Mouse (Mus musculus) brain, embryonic 14.5 days (tissue): ENCODE measurements around the gene Tmem175. TPM values are rescaled to one million over a fixed set of nuclear protein-coding genes. Genes with fewer than 3 reads are reported as not detected.

ENCODE experiments used
- DNase-seq: peaks from one replicate; pipeline ENCODE4 v3.0.0-alpha.2; 2011; ENCODE audit warnings: low read depth
- CTCF ChIP-seq: fragments of 200-500 bp; IDR thresholded peaks from 2 replicates; pipeline ENCODE4 v1.5.1; 2012; ENCODE audit warnings: inconsistent platforms, mild to moderate bottlenecking, moderate library complexity, borderline replicate concordance; ENCODE audit not compliant: insufficient read depth, insufficient read length; ENCODE audit errors: extremely low read depth
- POLR2A ChIP-seq: fragments of 200-500 bp; IDR thresholded peaks from 2 replicates; pipeline ENCODE4 v1.6.1; 2012; ENCODE audit warnings: mild to moderate bottlenecking, inconsistent platforms, borderline replicate concordance; ENCODE audit not compliant: poor library complexity, insufficient read depth, insufficient read length, severe bottlenecking; ENCODE audit errors: extremely low read depth
- polyA plus RNA-seq: library from polyadenylated mRNA; depleted of rRNA; stranded (reverse); fragments of >200 nt; gene quantifications from 2 replicates; pipeline ENCODE4 v1.2.3, GENCODE M21; 2012; rRNA removed

The Tmem175 gene
- polyA plus RNA-seq, 1 experiment: 32.6 TPM

DNA sequence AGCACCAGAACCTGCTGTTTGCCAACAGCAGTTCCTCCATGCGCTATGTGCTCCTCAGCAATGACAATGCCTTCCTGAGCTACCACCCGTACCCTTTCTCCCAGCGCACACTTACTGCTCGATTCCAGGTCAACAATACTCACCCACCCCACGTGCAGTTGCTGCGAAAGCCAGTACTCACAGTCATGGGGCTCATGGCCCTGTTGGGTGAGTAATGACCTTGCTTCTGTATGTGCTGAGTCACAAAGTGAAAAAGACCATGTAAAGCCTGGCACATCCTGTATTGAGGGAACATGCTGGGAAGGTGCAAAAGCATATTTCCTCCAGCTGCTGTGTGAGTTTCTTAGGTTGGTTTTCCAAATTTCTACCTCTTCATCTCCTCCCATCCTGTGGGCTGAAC, 51.3 kb downstream of the Tmem175 start:
- no peak for DNase-seq
- TF ChIP-seq POLR2A: no peak
- TF ChIP-seq CTCF: no peak

- no peak for TF ChIP-seq POLR2A
- peak; percentile 76 for DNase-seq
Observed at GRCm38 (mm10) chr5:108689091-108689490, 59.5 kb downstream of the Tmem175 start.

- DNase-seq: no peak
- 0 out of 2 replicates have a peak, but pooled peaks have one; percentile 1 for TF ChIP-seq CTCF
- TF ChIP-seq POLR2A: no peak
Observed at GRCm38 (mm10) chr5:108691152-108691551, 61.6 kb downstream of the Tmem175 start.

DNA sequence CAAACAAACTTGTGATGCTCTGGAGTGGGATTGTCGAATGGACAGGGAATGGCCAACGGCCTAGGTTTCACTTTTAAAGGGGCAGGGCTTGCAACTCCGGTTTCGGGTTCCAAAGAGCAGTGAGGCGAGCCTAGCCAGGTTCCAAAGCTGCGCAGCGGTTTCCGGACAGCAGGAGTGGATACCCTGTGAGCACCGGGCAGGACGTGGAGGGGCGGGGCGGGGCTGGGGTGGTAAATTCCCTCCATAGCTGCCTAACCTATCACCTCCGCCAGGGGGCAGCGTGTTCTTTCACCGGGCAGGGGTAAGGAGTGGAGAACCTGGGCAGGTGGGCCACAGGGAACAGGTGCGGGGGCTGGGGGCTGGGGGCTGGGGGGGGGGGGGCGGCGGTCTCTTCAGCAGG, 62.7 kb downstream of the Tmem175 start, which contains the start of gene Fgfrl1:
Fgfrl1 (plus strand) TSS at position 112 of the 400 bp plus-strand sequence.
- TF ChIP-seq POLR2A (no peak), CTCF (peak; percentile 30; the same call in 1 of the 2 replicates)
- DNase-seq: no peak

DNA sequence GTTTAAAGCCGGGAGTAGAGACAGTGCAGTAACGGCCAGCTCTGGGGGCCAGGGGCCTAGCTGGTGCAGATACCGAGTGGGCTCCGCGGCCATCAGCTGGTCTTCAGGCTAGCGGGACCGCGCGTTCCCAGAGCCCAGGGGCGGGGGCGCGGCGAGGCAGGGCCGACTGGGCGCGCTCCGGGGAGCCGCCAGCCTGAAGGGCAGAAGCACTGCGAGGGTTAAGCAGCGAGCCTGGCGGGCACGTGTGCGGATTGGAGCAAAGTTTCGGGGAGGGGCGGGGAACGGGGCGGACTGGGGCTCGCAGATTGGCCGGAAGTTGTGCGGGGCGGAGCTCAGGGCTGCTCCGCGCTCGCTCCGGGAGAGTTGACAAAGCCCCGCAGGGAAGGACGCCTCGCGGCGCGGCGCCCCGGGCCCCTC, 64.3 kb downstream of the Tmem175 start:
- DNase-seq: peak; percentile 96
- TF ChIP-seq POLR2A (no peak), CTCF (no peak)

- TF ChIP-seq POLR2A (0 out of 2 replicates have a peak, but pooled peaks have one; percentile 8), CTCF (no peak)
- DNase-seq: peak; percentile 56
Observed at GRCm38 (mm10) chr5:108694352-108695261, 65.0 kb downstream of the Tmem175 start.

- TF ChIP-seq POLR2A: no peak
- TF ChIP-seq CTCF: no peak
- DNase-seq: no peak
Observed at GRCm38 (mm10) chr5:108695861-108696260, 66.3 kb downstream of the Tmem175 start.

DNA sequence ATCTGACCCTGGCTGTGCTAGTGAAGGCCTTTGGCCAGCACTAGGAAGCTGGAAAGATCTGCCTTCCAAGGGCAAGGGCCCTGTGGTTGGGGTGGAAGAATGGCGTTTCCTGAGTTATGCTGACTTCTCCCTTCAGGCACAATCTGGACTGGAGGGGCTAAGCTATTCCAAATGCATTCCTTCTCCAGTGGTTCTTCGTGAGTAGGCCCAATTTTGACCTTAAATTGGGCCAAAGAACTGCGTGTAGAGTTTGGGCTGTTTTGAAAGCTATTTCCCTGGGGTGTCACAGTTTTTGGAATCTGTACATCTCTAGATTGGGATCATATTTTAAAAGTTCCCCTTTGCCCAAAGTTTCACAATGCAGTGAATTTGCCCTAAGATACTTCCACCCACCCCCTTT, 67.0 kb downstream of the Tmem175 start:
- TF ChIP-seq CTCF (no peak), POLR2A (no peak)

DNA sequence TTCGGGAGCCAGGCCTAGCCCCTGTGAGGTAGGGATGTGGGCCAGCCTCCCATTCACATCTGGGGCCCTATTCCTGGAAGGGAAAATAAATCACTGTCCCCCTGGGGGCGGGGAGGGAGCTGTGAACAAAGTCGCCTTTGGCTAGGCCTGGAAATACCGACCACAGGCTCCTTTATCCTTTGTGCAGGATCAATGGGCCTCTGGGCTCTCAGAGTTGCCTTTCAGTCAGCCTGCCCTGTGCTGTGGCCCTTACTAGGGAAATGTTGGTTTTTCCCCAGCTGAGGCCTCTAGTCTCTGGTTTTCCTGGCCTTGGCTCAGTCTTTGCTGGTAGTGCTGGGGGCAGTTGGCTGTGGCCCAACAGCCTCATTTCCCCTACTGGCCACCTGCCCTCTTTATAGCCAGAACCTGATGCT, 67.8 kb downstream of the Tmem175 start:
- TF ChIP-seq POLR2A (no peak), CTCF (no peak)
- peak; percentile 75 for DNase-seq

More for the DNA sequence above, 67.0 kb downstream of the Tmem175 start:
- no peak for DNase-seq

Other genes with a start within 250 kb of the Tmem175 start
- gene Pde6b, start 241.4 kb upstream of the Tmem175 start, polyA plus RNA-seq: not detected in 2 replicates
- gene Atp5k, start 195.3 kb upstream of the Tmem175 start, polyA plus RNA-seq: 119 and 156 TPM in 2 replicates
- gene Mfsd7a, start 180.9 kb upstream of the Tmem175 start, polyA plus RNA-seq: 0.55 and 0.60 TPM in 2 replicates
- gene Pcgf3, start 168.5 kb upstream of the Tmem175 start, polyA plus RNA-seq: 35.9 and 48.4 TPM in 2 replicates
- 10.8 and 31.1 TPM in 2 replicates for gene Cplx1, start 79.7 kb upstream of the Tmem175 start, polyA plus RNA-seq
- 62.7 and 68.3 TPM in 2 replicates for gene Gak, start within 50 bp of the Tmem175 start, polyA plus RNA-seq
- gene Idua, start 30.6 kb downstream of the Tmem175 start, polyA plus RNA-seq: 16.3 and 17.6 TPM in 2 replicates
- 63.9 and 67.7 TPM in 2 replicates for gene Dgkq, start 39.9 kb downstream of the Tmem175 start, polyA plus RNA-seq
- 4.0 and 4.5 TPM in 2 replicates for gene Slc26a1, start 45.8 kb downstream of the Tmem175 start, polyA plus RNA-seq
- gene Fgfrl1, start 62.6 kb downstream of the Tmem175 start, polyA plus RNA-seq: 18.1 and 25.8 TPM in 2 replicates
- 0.09 and 0.26 TPM in 2 replicates for gene Rnf212, start 145.2 kb downstream of the Tmem175 start, polyA plus RNA-seq
- not detected in 2 replicates for gene Tmed11, start 165.6 kb downstream of the Tmem175 start, polyA plus RNA-seq
- not detected in 2 replicates for gene Vmn2r8, start 179.1 kb downstream of the Tmem175 start, polyA plus RNA-seq
- gene Vmn2r9, start 222.8 kb downstream of the Tmem175 start, polyA plus RNA-seq: not detected in 2 replicates